Mouse (Mus musculus) small intestine, adult 2 months (tissue): ENCODE data around the gene Meis1. TPM values are rescaled to one million over a fixed set of nuclear protein-coding genes. Genes with fewer than 3 reads are reported as not detected.

ENCODE experiments used
- H3K27ac ChIP-seq: fragments of 200-500 bp; 2 replicates; pipeline ENCODE4 v1.5.1; 2012; ENCODE audit warnings: low read depth, low read length, control low read depth, inconsistent platforms; ENCODE audit not compliant: insufficient read depth
- H3K27me3 ChIP-seq: fragments of 200-500 bp; 2 replicates; pipeline ENCODE4 v1.6.1; 2012; ENCODE audit warnings: mild to moderate bottlenecking, moderate library complexity, low read length, inconsistent platforms; ENCODE audit not compliant: control insufficient read depth, insufficient read depth
- H3K36me3 ChIP-seq: fragments of 200-500 bp; 2 replicates; pipeline ENCODE4 v1.6.1; 2012; ENCODE audit warnings: mild to moderate bottlenecking, low read length, control low read depth, inconsistent platforms; ENCODE audit not compliant: control insufficient read depth, insufficient read depth
- H3K4me1 ChIP-seq: fragments of 200-500 bp; 2 replicates; pipeline ENCODE4 v1.6.1; 2012; ENCODE audit warnings: low read length, inconsistent platforms, mixed read lengths; ENCODE audit not compliant: control insufficient read depth, insufficient read depth, insufficient read length
- H3K4me3 ChIP-seq: fragments of 200-500 bp; 2 replicates; pipeline ENCODE4 v1.5.1; 2012; ENCODE audit warnings: low read depth, mild to moderate bottlenecking, control low read depth, inconsistent platforms, low read length, moderate library complexity
- CTCF ChIP-seq: fragments of 200-500 bp; IDR thresholded peaks from 2 replicates; pipeline ENCODE4 v1.5.1; 2012; ENCODE audit warnings: low read depth, mild to moderate bottlenecking, control low read depth, inconsistent platforms, low read length, moderate library complexity, mixed read lengths; ENCODE audit not compliant: insufficient replicate concordance, insufficient read length; ENCODE audit errors: extremely low read depth
- POLR2A ChIP-seq: fragments of 200-500 bp; IDR thresholded peaks from 2 replicates; pipeline ENCODE4 v1.6.1; 2012; ENCODE audit warnings: low read depth, mild to moderate bottlenecking, control low read depth, inconsistent platforms, low read length, moderate library complexity
- WGBS: fragments of 180-500 bp; shearing (Covaris S2); methylation state at CpG from one replicate; pipeline ENCODE4 v1.1.7; 2018; 5-methylcytosine and 5-hydroxymethylcytosine counted together
- polyA plus RNA-seq: library from polyadenylated mRNA; depleted of rRNA; stranded (reverse); fragments of >200 nt; gene quantifications from 2 replicates; pipeline ENCODE4 v1.2.3, GENCODE M21; 2012

The Meis1 gene
- polyA plus RNA-seq, 1 experiment = 4.0 TPM

DNA sequence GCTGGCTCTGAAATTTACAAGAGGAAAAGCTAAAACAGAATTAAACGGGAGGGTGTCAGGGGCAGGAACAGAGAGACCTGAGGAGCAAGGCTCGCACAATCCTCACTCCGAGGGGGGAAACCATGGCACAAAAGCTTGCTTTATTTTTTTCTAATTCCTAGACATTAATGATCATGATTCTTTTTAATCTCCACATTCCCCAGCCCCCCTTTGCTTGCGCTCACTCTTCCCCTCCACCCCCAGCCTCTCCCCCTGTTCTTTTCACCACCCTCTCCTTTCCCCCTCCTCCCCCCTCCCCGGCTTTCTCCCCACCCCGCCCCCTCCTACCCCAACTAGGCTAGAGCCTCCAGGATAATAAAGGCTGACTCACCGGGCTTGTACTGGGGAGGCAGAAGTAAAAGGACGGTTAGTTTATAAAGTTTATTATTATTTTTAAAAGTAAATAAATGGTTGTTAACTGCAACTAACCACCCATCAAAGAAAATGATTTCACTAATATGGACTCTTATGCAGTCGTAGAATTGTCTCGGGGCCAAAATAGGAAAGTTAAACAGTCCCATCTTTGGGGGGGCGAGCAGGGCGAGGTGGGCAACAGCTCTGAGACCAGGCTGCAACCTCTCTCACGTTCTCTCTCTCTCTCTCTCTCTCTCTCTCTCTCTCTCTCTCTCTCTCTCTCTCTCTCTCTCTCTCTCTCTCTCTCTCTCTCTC is 139.9 kb downstream of the Meis1 start:
- H3K27ac ChIP-seq = no peak overlapping the region
- 10% methylated on average over 13 of the region's 13 CpGs for WGBS
- H3K4me3 ChIP-seq = no peak overlapping the region

GRCm38 (mm10) chr11:18878016-18878415 is 140.8 kb downstream of the Meis1 start:
- 2% methylated on average over 18 of the region's 18 CpGs for WGBS
- peak overlapping the region; percentile 49 for H3K4me3 ChIP-seq
- H3K27ac ChIP-seq = no peak overlapping the region; the same call in 1 of the 2 replicates
- H3K4me1 ChIP-seq = no peaks in the 10 kb centered on the region; the same call in 1 of the 2 replicates
- no peaks in the 10 kb centered on the region for H3K36me3 ChIP-seq
- TF ChIP-seq CTCF (no peak), POLR2A (no peak)
- H3K27me3 ChIP-seq = peaks cover 37% of the 10 kb centered on the region

More for the DNA sequence above, 139.9 kb downstream of the Meis1 start:
- Histone ChIP-seq H3K27me3 (peaks cover 36% of the 10 kb centered on the region), H3K4me1 (no peaks in the 10 kb centered on the region; the same call in 1 of the 2 replicates), H3K36me3 (no peaks in the 10 kb centered on the region)
- TF ChIP-seq POLR2A (no peak), CTCF (no peak)

DNA sequence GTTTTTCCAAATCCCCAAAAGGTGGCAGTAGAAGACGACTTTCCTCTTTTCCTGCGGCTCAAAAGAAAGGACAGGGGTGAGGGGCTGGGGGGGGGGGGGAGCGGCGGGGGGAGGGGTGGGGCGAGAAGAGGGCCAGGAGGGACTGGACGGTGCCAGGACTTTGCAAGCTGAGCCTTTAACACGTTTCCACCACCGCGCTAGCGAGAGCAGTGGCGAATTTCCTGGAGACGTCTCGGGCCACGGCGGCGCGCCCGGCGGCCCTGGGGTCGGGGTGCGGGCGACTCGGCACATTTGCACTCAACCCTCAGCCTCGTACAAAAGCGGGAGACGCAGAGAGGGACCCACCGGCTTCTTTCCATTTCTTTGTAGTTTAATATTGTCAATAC is 141.2 kb downstream of the Meis1 start:
- no peak for TF ChIP-seq CTCF
- no peak for TF ChIP-seq POLR2A
- Histone ChIP-seq H3K27me3 (peaks cover 37% of the 10 kb centered on the region), H3K4me3 (peak overlapping the region; percentile 49), H3K27ac (no peak overlapping the region), H3K36me3 (no peaks in the 10 kb centered on the region), H3K4me1 (no peaks in the 10 kb centered on the region; the same call in 1 of the 2 replicates)
- 2% methylated on average over 24 of the region's 27 CpGs for WGBS

GRCm38 (mm10) chr11:18876886-18877625 is 141.7 kb downstream of the Meis1 start:
- Histone ChIP-seq H3K36me3 (no peaks in the 10 kb centered on the region), H3K27me3 (peaks cover 37% of the 10 kb centered on the region), H3K27ac (peak overlapping the region; percentile 59), H3K4me3 (peak overlapping the region; percentile 56), H3K4me1 (no peaks in the 10 kb centered on the region; the same call in 1 of the 2 replicates)
- WGBS = 3% methylated on average over 40 of the region's 40 CpGs
- TF ChIP-seq POLR2A = no peak
- peak; percentile 36; the same call in 1 of the 2 replicates for TF ChIP-seq CTCF

DNA sequence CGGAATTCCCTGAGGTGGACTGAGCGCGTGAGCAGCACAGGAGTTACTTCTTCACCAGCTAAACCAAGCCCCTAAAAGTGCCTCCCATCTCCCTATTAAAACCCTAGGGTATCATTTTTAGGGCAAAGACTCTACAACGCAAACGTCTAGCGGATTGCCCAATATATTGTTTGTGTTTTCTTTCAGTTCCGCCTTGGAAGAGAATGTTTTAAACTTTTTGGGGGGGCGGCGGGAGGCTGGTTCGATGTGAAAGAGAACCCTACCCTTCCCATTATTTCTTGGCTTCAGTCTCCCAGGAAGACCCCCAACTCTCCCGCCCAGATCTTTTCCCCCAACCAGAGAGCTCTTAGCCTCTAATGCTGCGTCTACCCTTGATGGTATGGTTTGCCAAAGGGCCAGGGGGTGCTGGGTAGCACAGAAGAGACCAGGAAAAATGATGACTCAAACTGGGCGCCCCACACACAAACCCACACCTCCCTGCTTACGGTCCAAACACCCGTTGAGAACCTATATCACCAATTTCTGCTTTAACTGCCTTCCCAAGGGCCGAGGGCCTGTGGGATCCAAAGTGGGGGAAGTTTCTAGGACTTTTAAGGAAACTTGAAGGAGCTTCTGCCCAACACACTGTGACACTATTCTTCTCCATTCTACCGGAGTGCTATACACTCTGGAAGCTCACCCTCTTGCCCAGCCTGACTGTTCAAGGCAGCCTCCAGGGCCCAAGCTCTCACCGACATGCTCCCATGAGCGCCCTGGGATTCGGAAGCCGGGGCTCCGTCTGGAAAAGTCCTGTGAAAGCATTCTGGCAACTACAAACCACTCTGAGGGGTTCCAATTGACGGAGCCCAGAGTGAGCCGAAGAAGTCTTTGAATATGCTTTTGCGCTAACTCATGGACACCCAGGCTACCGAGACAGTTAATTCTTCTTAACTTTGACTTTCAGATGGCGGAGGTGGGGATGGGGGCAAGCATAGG is 142.6 kb downstream of the Meis1 start:
- Histone ChIP-seq H3K4me3 (peak overlapping the region; percentile 56), H3K27ac (peak overlapping the region; percentile 59), H3K4me1 (no peaks in the 10 kb centered on the region; the same call in 1 of the 2 replicates), H3K36me3 (no peaks in the 10 kb centered on the region), H3K27me3 (peaks cover 44% of the 10 kb centered on the region)
- TF ChIP-seq CTCF = no peak
- no peak for TF ChIP-seq POLR2A
- WGBS = 57% methylated on average over 27 of the region's 27 CpGs

GRCm38 (mm10) chr11:18875001-18875902 is 143.5 kb downstream of the Meis1 start:
- 31% methylated on average over 27 of the region's 27 CpGs for WGBS
- Histone ChIP-seq H3K36me3 (no peaks in the 10 kb centered on the region), H3K4me3 (peak overlapping the region; percentile 25), H3K27me3 (peaks cover 51% of the 10 kb centered on the region), H3K27ac (peak overlapping the region; percentile 38; the same call in 1 of the 2 replicates), H3K4me1 (no peaks in the 10 kb centered on the region; the same call in 1 of the 2 replicates)
- TF ChIP-seq POLR2A (no peak), CTCF (no peak)
